Mouse (Mus musculus) liver, embryonic 14.5 days (tissue): ENCODE measurements around the gene Abca3. TPM values are rescaled to one million over a fixed set of nuclear protein-coding genes. Genes with fewer than 3 reads are reported as not detected.

Source experiments
- ATAC-seq: fragments of 200-750 bp; cut with Nextera tagmentation; 2 replicates; pipeline ENCODE4 v1.8.0; 2017; ENCODE audit warnings: moderate number of reproducible peaks, mild to moderate bottlenecking, moderate library complexity; ENCODE audit not compliant: insufficient read depth
- DNase-seq, 3 experiments: peaks; one replicate each; pipeline ENCODE4 v3.0.0-alpha.2; 2012 to 2013; ENCODE audit warnings: low read depth in 3 of 3, low spot score in 3 of 3
- H3K27ac ChIP-seq: fragments of 300-500 bp; sonication (generic); 2 replicates; pipeline ENCODE4 v1.5.1; 2014; ENCODE audit warnings: moderate library complexity, mild to moderate bottlenecking, control low read depth, inconsistent platforms
- H3K27me3 ChIP-seq: fragments of 300-500 bp; sonication (generic); 2 replicates; pipeline ENCODE4 v1.6.1; 2014; ENCODE audit warnings: mild to moderate bottlenecking, low read length, moderate library complexity; ENCODE audit not compliant: control insufficient read depth, insufficient read depth
- H3K36me3 ChIP-seq: fragments of 300-500 bp; sonication (generic); replicated peaks from 2 replicates; pipeline ENCODE4 v1.6.1; 2014; ENCODE audit warnings: low read depth; ENCODE audit not compliant: control insufficient read depth, insufficient read depth
- H3K4me1 ChIP-seq, 2 experiments: fragments of 200-500 bp in 1 of 2; fragments of 300-500 bp in 1 of 2; sonication (generic) in 1 of 2; replicated peaks; 2 replicates each; pipeline ENCODE4 v1.6.1; 2012 to 2014; ENCODE audit warnings: antibody characterized with exemption in 1 of 2, inconsistent platforms in 1 of 2, low read length in 1 of 2; ENCODE audit not compliant: control insufficient read depth in 2 of 2, insufficient read depth in 2 of 2
- H3K4me2 ChIP-seq: fragments of 300-500 bp; sonication (generic); 2 replicates; pipeline ENCODE4 v1.6.1; 2014; ENCODE audit warnings: low read depth, mild to moderate bottlenecking, control low read depth, moderate library complexity
- H3K4me3 ChIP-seq, 2 experiments: fragments of 200-500 bp in 1 of 2; fragments of 300-500 bp in 1 of 2; sonication (generic) in 1 of 2; 2 replicates each; pipeline ENCODE4 v1.5.1; 2012 to 2014; ENCODE audit warnings: low read depth in 2 of 2, low read length in 2 of 2, mild to moderate bottlenecking in 2 of 2, control low read depth in 1 of 2, inconsistent platforms in 1 of 2, moderate library complexity in 1 of 2; ENCODE audit not compliant: insufficient read depth in 1 of 2
- H3K9ac ChIP-seq: fragments of 300-500 bp; sonication (generic); replicated peaks from 2 replicates; pipeline ENCODE4 v1.6.1; 2014; ENCODE audit warnings: mild to moderate bottlenecking, control low read depth, moderate library complexity
- H3K9me3 ChIP-seq: fragments of 300-500 bp; sonication (generic); 2 replicates; pipeline ENCODE4 v1.6.1; 2016; ENCODE audit warnings: low read length, mixed read lengths; ENCODE audit not compliant: control insufficient read depth
- CTCF ChIP-seq: IDR thresholded peaks from 2 replicates; pipeline ENCODE4 v1.5.1; 2016; ENCODE audit warnings: antibody characterized with exemption, low read depth, control low read depth
- EP300 ChIP-seq: IDR thresholded peaks from 2 replicates; pipeline ENCODE4 v1.6.1; 2016; ENCODE audit warnings: antibody characterized with exemption, low read depth
- WGBS: fragments of 180-500 bp; shearing (Covaris S2); extraction: QIAGEN DNeasy Blood & Tissue Kit; methylation state at CpG from one replicate; pipeline ENCODE4 v1.1.7; 2014; ENCODE audit not compliant: insufficient replicate concordance; 5-methylcytosine and 5-hydroxymethylcytosine counted together
- polyA plus RNA-seq, 2 experiments: library from polyadenylated mRNA; depleted of rRNA in 1 of 2; stranded (reverse) in 1 of 2; unstranded in 1 of 2; fragments of >200 nt; fragmentation: Nextera tagmentation in 1 of 2; extraction: Ambion mirVana in 1 of 2; gene quantifications; 2 replicates each; pipeline versions ENCODE4 v1.2.1 to v1.2.3; 2012 to 2014

Abca3 gene
- polyA plus RNA-seq, 2 experiments, result 12.5 to 14.8 TPM

- Histone ChIP-seq H3K4me1 (peaks cover 26 to 40% of the 10 kb centered on the region in 2 experiments), H3K9me3 (no peaks in the 10 kb centered on the region), H3K9ac (peak overlapping the region; percentile 96), H3K27me3 (peaks cover 13% of the 10 kb centered on the region), H3K27ac (peak overlapping the region; percentile 94), H3K4me3 (peak overlapping the region; percentile 77 to 82), H3K4me2 (peak overlapping the region; percentile 75), H3K36me3 (no peaks in the 10 kb centered on the region)
- no peak for DNase-seq
- 1% methylated on average over 36 of the region's 36 CpGs for WGBS
- no peak; the same call in 1 of the 2 replicates for ATAC-seq
- TF ChIP-seq EP300, result no peak
Measured at GRCm38 (mm10) chr17:24352370-24353194, 832 bp downstream of the Abca3 start.

GRCm38 (mm10) chr17:24353960-24354359 lies 2.2 kb downstream of the Abca3 start:
- peaks cover 13% of the 10 kb centered on the region for H3K27me3 ChIP-seq
- DNase-seq (peak; percentile 65 to 66 (median 65)), ATAC-seq (peak; percentile 78)
- H3K9ac ChIP-seq, result peak overlapping the region; percentile 96
- TF ChIP-seq EP300 (peak; percentile 88), CTCF (no peak)
- H3K4me1 ChIP-seq, result peaks cover 26 to 43% of the 10 kb centered on the region in 2 experiments
- H3K4me2 ChIP-seq, result peak overlapping the region; percentile 75
- H3K9me3 ChIP-seq, result no peaks in the 10 kb centered on the region
- peak overlapping the region; percentile 94 for H3K27ac ChIP-seq
- WGBS, result 19% methylated on average over 3 of the region's 3 CpGs
- H3K36me3 ChIP-seq, result peaks cover 11% of the 10 kb centered on the region
- peak overlapping the region; percentile 77 to 82 for H3K4me3 ChIP-seq

GRCm38 (mm10) chr17:24355284-24355683 lies 3.5 kb downstream of the Abca3 start:
- Histone ChIP-seq H3K36me3 (peaks cover 17% of the 10 kb centered on the region), H3K4me1 (peaks cover 30 to 54% of the 10 kb centered on the region in 2 experiments), H3K27me3 (peaks cover 8% of the 10 kb centered on the region), H3K27ac (no peak overlapping the region; the same call in 1 of the 2 replicates), H3K9me3 (no peaks in the 10 kb centered on the region), H3K4me3 (no peak overlapping the region; a peak in 1 of 4 replicates), H3K4me2 (peak overlapping the region; percentile 75), H3K9ac (peak overlapping the region; percentile 64)
- TF ChIP-seq CTCF, result no peak
- no peak for TF ChIP-seq EP300
- DNase-seq (no peak), ATAC-seq (no peak)
- WGBS, result 68% methylated on average over 8 of the region's 8 CpGs

GRCm38 (mm10) chr17:24359006-24359405 lies 7.3 kb downstream of the Abca3 start:
- Histone ChIP-seq H3K4me1 (peaks cover 19 to 50% of the 10 kb centered on the region in 2 experiments), H3K4me2 (no peak overlapping the region), H3K9ac (no peak overlapping the region), H3K36me3 (peaks cover 29% of the 10 kb centered on the region), H3K27me3 (no peaks in the 10 kb centered on the region), H3K4me3 (no peak overlapping the region), H3K27ac (no peak overlapping the region), H3K9me3 (no peaks in the 10 kb centered on the region)
- 86% methylated on average over 8 of the region's 8 CpGs for WGBS
- TF ChIP-seq CTCF, result no peak
- no peak for TF ChIP-seq EP300
- no peak for DNase-seq
- no peak for ATAC-seq

- no peak for ATAC-seq
- peaks cover 13 to 41% of the 10 kb centered on the region in 2 experiments for H3K4me1 ChIP-seq
- H3K27ac ChIP-seq, result no peak overlapping the region
Measured at GRCm38 (mm10) chr17:24359903-24360302, 8.2 kb downstream of the Abca3 start.

More at GRCm38 (mm10) chr17:24359903-24360302, 8.2 kb downstream of the Abca3 start:
- no peak for TF ChIP-seq EP300
- TF ChIP-seq CTCF, result no peak
- no peak overlapping the region for H3K4me3 ChIP-seq
- H3K4me2 ChIP-seq, result no peak overlapping the region
- no peaks in the 10 kb centered on the region for H3K27me3 ChIP-seq
- no peak for DNase-seq
- peaks cover 37% of the 10 kb centered on the region for H3K36me3 ChIP-seq
- 71% methylated on average over 2 of the region's 2 CpGs for WGBS
- no peaks in the 10 kb centered on the region for H3K9me3 ChIP-seq
- H3K9ac ChIP-seq, result no peak overlapping the region
